Mouse (Mus musculus): ENCODE measurements around the gene Cacnb2.

- no peak for TF ChIP-seq CHD2 (IDR thresholded peaks at IDR 0.05; ENCODE audit: low read depth, low read length)
- TF ChIP-seq ZC3H11A (IDR thresholded peaks at IDR 0.05; ENCODE audit: borderline replicate concordance, low read depth, low read length), result no peak
- no peak for TF ChIP-seq MAFK (IDR thresholded peaks at IDR 0.05; ENCODE audit: insufficient read depth, low read depth, low read length)
- no peak for TF ChIP-seq ZNF384 (IDR thresholded peaks at IDR 0.05; ENCODE audit: low read depth, low read length)
Measured at GRCm38 (mm10) chr2:14801446-14802046, 198.7 kb downstream of the Cacnb2 start.

Measured in ES-E14 (cell line).